Mouse (Mus musculus): ENCODE data around the gene Cbx7. TPM values are rescaled to one million over a fixed set of nuclear protein-coding genes. Genes with fewer than 3 reads are reported as not detected.
"Not testable (repeated sequence)": the region's sequence is repeated elsewhere in the genome, so short reads cannot be mapped to it uniquely, and the experiment has no call there.

The Cbx7 gene
- total and polyA plus RNA-seq, 3 experiments: 8.1 to 12.4 (median 12.1) TPM

DNA sequence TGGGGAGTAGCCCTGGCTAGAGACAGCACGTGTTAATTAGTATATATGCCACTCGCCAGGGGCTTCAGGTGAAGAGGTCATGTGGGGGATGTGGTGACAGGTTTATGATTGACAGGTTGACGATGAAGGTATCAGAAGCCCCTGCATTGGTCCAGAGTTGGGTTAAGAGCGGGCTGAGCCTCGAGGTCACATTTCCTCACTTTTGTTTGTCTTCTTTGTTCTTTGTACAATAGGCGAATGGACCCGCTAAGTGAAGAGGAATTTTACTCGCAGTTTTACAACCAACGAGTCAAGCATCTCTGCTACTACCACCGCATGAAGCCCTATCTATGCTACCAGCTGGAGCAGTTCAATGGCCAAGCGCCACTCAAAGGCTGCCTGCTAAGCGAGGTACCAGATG, 65.7 kb downstream of the Cbx7 start:
- H3K79me2 ChIP-seq (replicated peaks; ENCODE audit: control insufficient read depth, extremely low read depth, insufficient read depth, poor library complexity, severe bottlenecking): no peaks in the 10 kb centered on the region
- H3K36me3 ChIP-seq (replicated peaks in 1 of 2; ENCODE audit: control insufficient read depth in 1 of 2, insufficient read depth in 1 of 2, low read length in 1 of 2): peaks cover 3 to 50% of the 10 kb centered on the region in 2 experiments
- no peaks in the 10 kb centered on the region for H3K27me3 ChIP-seq (replicated peaks)
- dilution Hi-C loops (cut with MboI; ENCODE audit: extremely low pct_ligation_motif_present, extremely low pct_unique_long_range_greater_than_20kb, low sequenced_read_pairs): no loop called here
- H3K9me3 ChIP-seq (replicated peaks; ENCODE audit: low read length): peaks cover 11% of the 10 kb centered on the region
- no peak overlapping the region for H3K27ac ChIP-seq (ENCODE audit: insufficient read depth, low read depth)
- no peak overlapping the region for H3K4me3 ChIP-seq (replicated peaks in 1 of 3; ENCODE audit: low read depth in 2 of 3, low read length in 2 of 3, poor library complexity in 1 of 3)
- peaks cover 10 to 34% of the 10 kb centered on the region in 2 experiments for H3K4me1 ChIP-seq (ENCODE audit: control insufficient read depth in 1 of 2, insufficient read depth in 2 of 2)
- in situ Hi-C loops (cut with MboI; ENCODE audit: low pct_ligation_motif_present, low pct_unique_long_range_greater_than_20kb, low sequenced_read_pairs): no loop called here
- DNase-seq (ENCODE audit: extremely low read depth): no peak
- no peak overlapping the region for H3K4me2 ChIP-seq (ENCODE audit: insufficient read depth, low read depth, poor library complexity, severe bottlenecking)
- H3K9ac ChIP-seq (ENCODE audit: insufficient read depth, low read depth): no peak overlapping the region
- TF ChIP-seq IRF4 (IDR thresholded peaks at IDR 0.05; ENCODE audit: low read depth, low read length) (no peak), CHD2 (IDR thresholded peaks at IDR 0.05; ENCODE audit: low read length) (no peak), POLR2AphosphoS2 (IDR thresholded peaks at IDR 0.05; ENCODE audit: low read depth, low read length) (no peak), ETS1 (conservative IDR thresholded peaks at IDR 0.05; ENCODE audit: low read depth, low read length) (no peak), JUN (IDR thresholded peaks at IDR 0.05; ENCODE audit: insufficient read depth, low read depth, low read length) (no peak), MAX (IDR thresholded peaks at IDR 0.05; ENCODE audit: low read length) (no peak), RCOR1 (conservative IDR thresholded peaks at IDR 0.05; ENCODE audit: low read depth, low read length) (no peak), SMC3 (IDR thresholded peaks at IDR 0.05; ENCODE audit: low read depth, low read length) (no peak), CHD1 (IDR thresholded peaks at IDR 0.05; ENCODE audit: low read depth, low read length) (no peak), USF1 (IDR thresholded peaks at IDR 0.05; ENCODE audit: low read depth, low read length) (no peak), BHLHE40 (IDR thresholded peaks at IDR 0.05; ENCODE audit: low read depth, low read length) (no peak), EP300 (IDR thresholded peaks at IDR 0.05; ENCODE audit: low read length) (no peak), MXI1 (IDR thresholded peaks at IDR 0.05; ENCODE audit: low read depth, low read length) (no peak), JUND (conservative IDR thresholded peaks at IDR 0.05; ENCODE audit: low read depth, low read length) (no peak), RAD21 (IDR thresholded peaks at IDR 0.05; ENCODE audit: low read depth, low read length) (no peak), ZC3H11A (IDR thresholded peaks at IDR 0.05; ENCODE audit: low read depth, low read length) (no peak), PAX5 (IDR thresholded peaks at IDR 0.05; ENCODE audit: low read length) (no peak)

DNA sequence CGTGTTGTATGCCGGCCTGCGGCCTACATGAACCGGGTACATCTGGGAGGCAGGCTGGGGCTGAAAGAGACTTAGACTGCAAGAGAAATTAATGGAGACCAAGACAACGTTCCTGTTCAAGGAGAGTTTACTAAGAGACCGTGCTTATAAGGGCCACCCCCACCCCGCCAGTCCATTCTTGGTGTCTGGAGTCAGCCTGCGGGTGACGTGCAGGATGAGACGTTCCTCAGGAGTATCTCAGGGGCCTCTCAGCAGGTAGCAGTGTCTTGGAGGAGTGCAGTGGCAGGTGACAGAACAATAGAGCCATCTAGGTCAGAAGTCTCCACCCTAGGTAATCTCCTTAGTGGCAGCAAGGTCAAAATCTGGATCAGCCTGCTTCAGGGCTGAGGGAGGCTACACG, 66.2 kb downstream of the Cbx7 start:
- H3K4me3 ChIP-seq (replicated peaks in 1 of 3; ENCODE audit: low read depth in 2 of 3, low read length in 2 of 3, poor library complexity in 1 of 3); H3K79me2 ChIP-seq (replicated peaks; ENCODE audit: control insufficient read depth, extremely low read depth, insufficient read depth, poor library complexity, severe bottlenecking); DNase-seq (ENCODE audit: extremely low read depth); H3K9me3 ChIP-seq (replicated peaks; ENCODE audit: low read length); H3K9ac ChIP-seq (ENCODE audit: insufficient read depth, low read depth); H3K27me3 ChIP-seq (replicated peaks); H3K27ac ChIP-seq (ENCODE audit: insufficient read depth, low read depth); dilution Hi-C loops (cut with MboI; ENCODE audit: extremely low pct_ligation_motif_present, extremely low pct_unique_long_range_greater_than_20kb, low sequenced_read_pairs); in situ Hi-C loops (cut with MboI; ENCODE audit: low pct_ligation_motif_present, low pct_unique_long_range_greater_than_20kb, low sequenced_read_pairs); H3K4me2 ChIP-seq (ENCODE audit: insufficient read depth, low read depth, poor library complexity, severe bottlenecking): not testable (repeated sequence)
- peaks cover 14 to 39% of the 10 kb centered on the region in 2 experiments for H3K4me1 ChIP-seq (ENCODE audit: control insufficient read depth in 1 of 2, insufficient read depth in 2 of 2)
- peaks cover 3 to 45% of the 10 kb centered on the region in 2 experiments for H3K36me3 ChIP-seq (replicated peaks in 1 of 2; ENCODE audit: control insufficient read depth in 1 of 2, insufficient read depth in 1 of 2, low read length in 1 of 2)
